Mouse (Mus musculus) liver, embryonic 11.5 days (tissue): ENCODE data around the gene Areg. TPM values are rescaled to one million over a fixed set of nuclear protein-coding genes. Genes with fewer than 3 reads are reported as not detected.

ENCODE experiments used
- ATAC-seq: fragments of 200-750 bp; cut with Nextera tagmentation; replicated peaks from 2 replicates; pipeline ENCODE4 v1.8.0; 2017; ENCODE audit warnings: moderate number of reproducible peaks, mild to moderate bottlenecking, moderate TSS enrichment, moderate library complexity; ENCODE audit not compliant: low FRiP score
- DNase-seq: peaks from one replicate; pipeline ENCODE4 v3.0.0-alpha.2; 2017; ENCODE audit warnings: low spot score
- H3K27ac ChIP-seq: fragments of 300-500 bp; sonication (generic); 2 replicates; pipeline ENCODE4 v1.5.1; 2014; ENCODE audit warnings: mild to moderate bottlenecking, low read depth, low read length, control low read depth
- H3K27me3 ChIP-seq: fragments of 300-500 bp; sonication (generic); replicated peaks from 2 replicates; pipeline ENCODE4 v1.6.1; 2014; ENCODE audit warnings: low read length, mixed read lengths; ENCODE audit not compliant: control insufficient read depth, insufficient read depth
- H3K36me3 ChIP-seq: fragments of 300-500 bp; sonication (generic); 2 replicates; pipeline ENCODE4 v1.6.1; 2014; ENCODE audit warnings: mild to moderate bottlenecking, low read length, moderate library complexity, mixed read lengths; ENCODE audit not compliant: control insufficient read depth, insufficient read depth
- H3K4me1 ChIP-seq: fragments of 300-500 bp; sonication (generic); replicated peaks from 2 replicates; pipeline ENCODE4 v1.6.1; 2014; ENCODE audit warnings: low read length, mixed read lengths; ENCODE audit not compliant: control insufficient read depth, insufficient read depth
- H3K4me2 ChIP-seq: fragments of 300-500 bp; sonication (generic); 2 replicates; pipeline ENCODE4 v1.6.1; 2014; ENCODE audit warnings: mild to moderate bottlenecking, control low read depth, moderate library complexity
- H3K4me3 ChIP-seq: fragments of 300-500 bp; sonication (generic); 2 replicates; pipeline ENCODE4 v1.5.1; 2014; ENCODE audit warnings: low read depth, low read length, control low read depth
- H3K9ac ChIP-seq: fragments of 300-500 bp; sonication (generic); 2 replicates; pipeline ENCODE4 v1.6.1; 2014; ENCODE audit warnings: low read depth, low read length, control low read depth
- H3K9me3 ChIP-seq: fragments of 300-500 bp; sonication (generic); 2 replicates; pipeline ENCODE4 v1.6.1; 2016; ENCODE audit warnings: low read length, inconsistent platforms, mixed read lengths; ENCODE audit not compliant: control insufficient read depth
- WGBS: fragments of 180-500 bp; shearing (Covaris S2); extraction: QIAGEN DNeasy Blood & Tissue Kit; methylation state at CpG from one replicate; pipeline ENCODE4 v1.1.7; 2014; 5-methylcytosine and 5-hydroxymethylcytosine counted together
- polyA plus RNA-seq: library from polyadenylated mRNA; unstranded; fragments of >200 nt; fragmentation: Nextera tagmentation; extraction: Ambion mirVana; gene quantifications from 2 replicates; pipeline ENCODE4 v1.2.1, GENCODE M21; 2014

Gene Areg
- polyA plus RNA-seq, 1 experiment from 2014 or later = not detected

GRCm38 (mm10) chr5:91144971-91145370 is 5.6 kb downstream of the Areg start:
- H3K4me1 ChIP-seq = no peaks in the 10 kb centered on the region
- H3K27ac ChIP-seq = no peak overlapping the region
- no peak overlapping the region for H3K9ac ChIP-seq
- no peaks in the 10 kb centered on the region for H3K36me3 ChIP-seq
- peaks cover 14% of the 10 kb centered on the region for H3K27me3 ChIP-seq
- WGBS = 84% methylated on average over 9 of the region's 9 CpGs
- no peak overlapping the region for H3K4me2 ChIP-seq
- H3K9me3 ChIP-seq = no peaks in the 10 kb centered on the region
- ATAC-seq (no peak), DNase-seq (no peak)
- no peak overlapping the region for H3K4me3 ChIP-seq

- Histone ChIP-seq H3K9ac (no peak overlapping the region), H3K27me3 (no peaks in the 10 kb centered on the region), H3K36me3 (no peaks in the 10 kb centered on the region), H3K4me1 (no peaks in the 10 kb centered on the region), H3K9me3 (no peaks in the 10 kb centered on the region), H3K27ac (no peak overlapping the region), H3K4me2 (no peak overlapping the region), H3K4me3 (no peak overlapping the region)
- DNase-seq (no peak), ATAC-seq (no peak)
- 94% methylated on average over 1 of the region's 1 CpGs for WGBS
Observed at GRCm38 (mm10) chr5:91147001-91147400, 7.6 kb downstream of the Areg start.

- Histone ChIP-seq H3K36me3 (no peaks in the 10 kb centered on the region), H3K4me1 (no peaks in the 10 kb centered on the region), H3K9ac (no peak overlapping the region), H3K27me3 (no peaks in the 10 kb centered on the region), H3K4me3 (no peak overlapping the region), H3K27ac (no peak overlapping the region), H3K9me3 (no peaks in the 10 kb centered on the region), H3K4me2 (no peak overlapping the region)
- no peak for ATAC-seq
- 72% methylated on average over 2 of the region's 2 CpGs for WGBS
- DNase-seq = no peak
Observed at GRCm38 (mm10) chr5:91148054-91148453, 8.7 kb downstream of the Areg start.

- Histone ChIP-seq H3K9me3 (no peaks in the 10 kb centered on the region), H3K27ac (no peak overlapping the region), H3K36me3 (no peaks in the 10 kb centered on the region), H3K27me3 (no peaks in the 10 kb centered on the region), H3K4me1 (no peaks in the 10 kb centered on the region), H3K4me2 (no peak overlapping the region), H3K4me3 (no peak overlapping the region), H3K9ac (no peak overlapping the region)
- 83% methylated on average over 8 of the region's 8 CpGs for WGBS
- ATAC-seq (no peak), DNase-seq (no peak)
Observed at GRCm38 (mm10) chr5:91156677-91157076, 17.3 kb downstream of the Areg start.

- ATAC-seq (no peak), DNase-seq (no peak)
- no peak overlapping the region for H3K4me2 ChIP-seq
- H3K4me1 ChIP-seq = no peaks in the 10 kb centered on the region
- H3K4me3 ChIP-seq = no peak overlapping the region
- no peaks in the 10 kb centered on the region for H3K9me3 ChIP-seq
- no peak overlapping the region for H3K27ac ChIP-seq
- 44% methylated on average over 3 of the region's 3 CpGs for WGBS
- no peaks in the 10 kb centered on the region for H3K27me3 ChIP-seq
- no peaks in the 10 kb centered on the region for H3K36me3 ChIP-seq
- no peak overlapping the region for H3K9ac ChIP-seq
Observed at GRCm38 (mm10) chr5:91157169-91157568, 17.8 kb downstream of the Areg start.

- WGBS = 78% methylated on average over 4 of the region's 4 CpGs
- no peak for DNase-seq
- no peak for ATAC-seq
- H3K27ac ChIP-seq = no peak overlapping the region
- H3K36me3 ChIP-seq = no peaks in the 10 kb centered on the region
- no peaks in the 10 kb centered on the region for H3K27me3 ChIP-seq
- H3K9me3 ChIP-seq = no peaks in the 10 kb centered on the region
- H3K4me1 ChIP-seq = no peaks in the 10 kb centered on the region
- no peak overlapping the region for H3K4me2 ChIP-seq
- H3K9ac ChIP-seq = no peak overlapping the region
- no peak overlapping the region for H3K4me3 ChIP-seq
Observed at GRCm38 (mm10) chr5:91162787-91163186, 23.4 kb downstream of the Areg start.

GRCm38 (mm10) chr5:91166601-91167000 is 27.2 kb downstream of the Areg start:
- H3K36me3 ChIP-seq = no peaks in the 10 kb centered on the region
- 89% methylated on average over 5 of the region's 5 CpGs for WGBS
- H3K27me3 ChIP-seq = no peaks in the 10 kb centered on the region
- H3K9ac ChIP-seq = no peak overlapping the region
- no peak overlapping the region for H3K27ac ChIP-seq
- H3K4me1 ChIP-seq = no peaks in the 10 kb centered on the region
- H3K4me3 ChIP-seq = no peak overlapping the region
- DNase-seq (no peak), ATAC-seq (no peak)
- no peaks in the 10 kb centered on the region for H3K9me3 ChIP-seq
- H3K4me2 ChIP-seq = no peak overlapping the region

- Histone ChIP-seq H3K27ac (no peak overlapping the region), H3K9me3 (no peaks in the 10 kb centered on the region), H3K27me3 (no peaks in the 10 kb centered on the region), H3K36me3 (no peaks in the 10 kb centered on the region), H3K4me3 (no peak overlapping the region), H3K9ac (no peak overlapping the region), H3K4me1 (no peaks in the 10 kb centered on the region), H3K4me2 (no peak overlapping the region)
- DNase-seq (no peak), ATAC-seq (no peak)
Observed at GRCm38 (mm10) chr5:91176397-91176796, 37.0 kb downstream of the Areg start.

- H3K4me2 ChIP-seq = no peak overlapping the region
- no peak overlapping the region for H3K4me3 ChIP-seq
- H3K4me1 ChIP-seq = no peaks in the 10 kb centered on the region
- ATAC-seq (no peak), DNase-seq (no peak)
- no peak overlapping the region for H3K27ac ChIP-seq
- H3K9ac ChIP-seq = no peak overlapping the region
- no peaks in the 10 kb centered on the region for H3K9me3 ChIP-seq
- no peaks in the 10 kb centered on the region for H3K27me3 ChIP-seq
- WGBS = 59% methylated on average over 3 of the region's 3 CpGs
- no peaks in the 10 kb centered on the region for H3K36me3 ChIP-seq
Observed at GRCm38 (mm10) chr5:91194572-91194971, 55.2 kb downstream of the Areg start.
